Mouse (Mus musculus) erythroblast, embryonic 14.5 days (primary cell): Measurements from ENCODE around the gene Mpc1. TPM values are rescaled to one million over a fixed set of nuclear protein-coding genes. Genes with fewer than 3 reads are reported as not detected.

Experiments used
- H3K27me3 ChIP-seq: 2 replicates; pipeline ENCODE4 v1.6.1; 2012; ENCODE audit warnings: inconsistent platforms; ENCODE audit not compliant: control insufficient read depth
- H3K36me3 ChIP-seq: 2 replicates; pipeline ENCODE4 v1.6.1; 2012; ENCODE audit warnings: mild to moderate bottlenecking, inconsistent platforms; ENCODE audit not compliant: control insufficient read depth
- H3K4me1 ChIP-seq: 2 replicates; pipeline ENCODE4 v1.6.1; 2012; ENCODE audit warnings: inconsistent platforms; ENCODE audit not compliant: control insufficient read depth
- H3K4me3 ChIP-seq: replicated peaks from 2 replicates; pipeline ENCODE3; 2012; ENCODE audit warnings: moderate library complexity, mild to moderate bottlenecking, inconsistent platforms
- H3K9me3 ChIP-seq: 2 replicates; pipeline ENCODE4 v1.6.1; 2012; ENCODE audit warnings: low read length, inconsistent platforms, mixed read lengths; ENCODE audit not compliant: control insufficient read depth
- GATA1 ChIP-seq: IDR thresholded peaks from 2 replicates; pipeline ENCODE4 v1.6.1; 2012; ENCODE audit warnings: low read length, inconsistent platforms, mixed read lengths
- TAL1 ChIP-seq: IDR thresholded peaks from 3 replicates; pipeline ENCODE4 v1.6.1; 2012; ENCODE audit warnings: low read length, inconsistent platforms, mixed read lengths
- polyA plus RNA-seq: library from polyadenylated mRNA; stranded (reverse); fragments of >175 nt; gene quantifications from 2 replicates; pipeline ENCODE4 v1.2.3, GENCODE M21; 2012

Gene Mpc1
- polyA plus RNA-seq, 1 experiment = 1.7 TPM

- Histone ChIP-seq H3K36me3 (peaks cover 12% of the 10 kb centered on the region), H3K27me3 (no peaks in the 10 kb centered on the region), H3K9me3 (no peaks in the 10 kb centered on the region), H3K4me3 (no peak overlapping the region), H3K4me1 (peaks cover 11% of the 10 kb centered on the region)
- no peak for TF ChIP-seq TAL1
- TF ChIP-seq GATA1 = no peak
These were observed 7.4 kb downstream of the Mpc1 start for GRCm38 (mm10) chr17:8289993-8290679.

DNA sequence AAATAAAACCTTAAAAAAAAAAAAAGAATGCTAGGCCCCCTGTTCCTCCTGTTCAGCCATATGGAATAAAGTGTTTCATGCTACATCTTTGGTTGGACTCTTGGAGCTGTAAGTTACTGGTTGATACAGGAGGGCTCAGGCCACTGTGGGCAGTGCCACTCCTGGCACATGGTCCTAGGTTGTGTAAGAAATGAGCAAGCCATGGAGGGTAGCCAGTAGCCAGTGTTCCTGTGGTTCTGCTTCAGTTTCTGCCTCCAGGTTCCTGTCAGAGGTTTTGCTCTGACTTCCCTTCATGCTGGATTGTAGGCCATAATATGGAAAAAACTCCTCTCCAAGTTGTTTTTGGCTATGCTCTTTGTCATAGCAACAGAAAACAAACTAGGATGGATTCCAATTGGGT lies 8.0 kb downstream of the Mpc1 start:
- no peaks in the 10 kb centered on the region for H3K27me3 ChIP-seq
- TF ChIP-seq TAL1 = no peak
- no peak for TF ChIP-seq GATA1
- peaks cover 12% of the 10 kb centered on the region for H3K36me3 ChIP-seq
- H3K4me1 ChIP-seq = peaks cover 7% of the 10 kb centered on the region
- H3K9me3 ChIP-seq = no peaks in the 10 kb centered on the region
- H3K4me3 ChIP-seq = no peak overlapping the region

DNA sequence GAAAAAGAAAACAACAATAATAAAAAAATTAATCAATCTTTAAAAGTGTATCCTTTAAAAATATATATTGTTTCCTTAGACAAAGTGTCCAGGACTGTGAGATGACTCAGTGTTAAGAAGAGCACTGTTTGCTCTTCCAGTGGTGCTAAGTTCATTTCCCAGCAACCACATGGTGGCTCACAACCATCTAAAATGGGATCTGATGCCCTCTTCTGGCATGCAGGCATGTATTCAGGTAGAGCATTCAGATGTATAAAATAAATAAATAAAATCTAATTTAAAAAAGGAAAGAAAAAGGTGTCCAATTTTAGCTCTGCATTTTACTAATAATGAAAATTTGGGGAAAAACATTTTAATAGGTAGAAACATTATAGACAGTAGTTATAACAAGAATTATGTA lies 13.1 kb downstream of the Mpc1 start:
- TF ChIP-seq GATA1 (no peak), TAL1 (no peak)
- Histone ChIP-seq H3K9me3 (no peaks in the 10 kb centered on the region), H3K27me3 (no peaks in the 10 kb centered on the region), H3K4me3 (no peak overlapping the region), H3K36me3 (peaks cover 19% of the 10 kb centered on the region), H3K4me1 (no peaks in the 10 kb centered on the region)

DNA sequence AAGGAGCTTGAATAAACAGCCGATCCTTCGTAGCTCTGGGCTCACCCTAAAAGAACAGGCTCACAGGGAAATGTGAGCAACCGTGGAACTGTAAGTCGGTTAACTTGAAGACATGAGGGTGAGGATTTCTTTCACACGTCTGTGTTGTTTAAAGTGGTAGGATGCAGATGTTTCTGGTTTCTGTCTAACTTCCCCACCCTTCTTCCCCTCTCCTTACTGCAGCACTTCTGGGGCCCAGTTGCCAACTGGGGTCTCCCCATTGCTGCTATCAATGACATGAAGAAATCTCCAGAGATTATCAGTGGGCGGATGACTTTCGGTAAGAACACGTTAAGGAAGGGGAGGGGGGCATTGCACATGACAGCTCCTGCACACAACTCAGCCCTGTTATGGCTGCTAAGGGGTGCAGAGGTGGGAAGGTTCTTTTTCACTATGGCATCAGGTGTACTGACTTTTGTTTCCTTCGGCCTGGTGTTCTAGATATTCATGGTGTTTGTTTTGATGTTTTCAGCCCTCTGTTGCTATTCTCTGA lies 13.7 kb downstream of the Mpc1 start:
- Histone ChIP-seq H3K4me1 (no peaks in the 10 kb centered on the region), H3K36me3 (peaks cover 19% of the 10 kb centered on the region), H3K4me3 (no peak overlapping the region), H3K27me3 (no peaks in the 10 kb centered on the region), H3K9me3 (no peaks in the 10 kb centered on the region)
- TF ChIP-seq GATA1 (no peak), TAL1 (no peak)

DNA sequence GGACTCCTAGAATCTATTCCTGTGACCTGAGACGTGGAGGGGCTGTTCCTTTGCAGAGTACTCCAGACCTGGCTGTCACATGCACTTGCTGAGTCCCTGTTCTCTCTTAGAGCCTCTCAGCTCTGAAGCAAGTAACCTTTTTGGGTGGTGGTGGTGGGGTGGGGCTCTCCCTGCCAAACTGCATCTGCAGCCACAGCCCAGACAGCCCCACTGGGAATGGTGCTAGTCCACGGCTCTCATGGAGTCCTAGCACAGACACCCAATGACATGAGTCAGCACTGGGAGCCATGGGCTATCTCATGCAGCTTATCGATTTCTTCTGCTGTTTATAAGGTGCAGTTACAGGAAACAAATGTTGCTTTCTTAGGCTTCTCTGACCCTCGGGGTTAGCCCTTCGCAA lies 15.0 kb downstream of the Mpc1 start:
- Histone ChIP-seq H3K36me3 (peaks cover 19% of the 10 kb centered on the region), H3K4me3 (no peak overlapping the region), H3K27me3 (no peaks in the 10 kb centered on the region), H3K9me3 (no peaks in the 10 kb centered on the region), H3K4me1 (no peaks in the 10 kb centered on the region)
- no peak for TF ChIP-seq TAL1
- no peak for TF ChIP-seq GATA1

DNA sequence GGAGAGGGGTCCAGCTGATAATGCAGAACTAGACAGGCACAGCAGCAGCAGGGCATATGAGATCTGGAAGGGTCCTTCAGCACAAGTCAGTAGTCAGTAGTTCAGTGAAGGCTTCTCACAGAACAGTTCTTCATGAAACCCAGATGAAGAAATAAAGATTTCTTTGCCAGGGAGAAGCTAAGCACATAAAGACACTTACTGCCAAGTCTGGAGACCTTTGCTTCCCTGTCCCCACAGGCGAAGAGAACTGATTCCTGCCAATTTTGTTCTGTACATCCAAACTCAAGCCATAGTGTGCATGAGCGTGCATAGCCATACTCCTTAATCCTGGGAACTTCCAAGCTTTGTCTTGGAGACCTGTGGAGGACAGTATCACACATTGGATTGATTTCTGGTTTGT lies 15.6 kb downstream of the Mpc1 start:
- no peaks in the 10 kb centered on the region for H3K9me3 ChIP-seq
- TF ChIP-seq GATA1 (no peak), TAL1 (no peak)
- H3K36me3 ChIP-seq = peaks cover 19% of the 10 kb centered on the region
- no peaks in the 10 kb centered on the region for H3K4me1 ChIP-seq
- no peaks in the 10 kb centered on the region for H3K27me3 ChIP-seq
- no peak overlapping the region for H3K4me3 ChIP-seq

- TF ChIP-seq TAL1 = no peak
- TF ChIP-seq GATA1 = no peak
- H3K4me1 ChIP-seq = no peaks in the 10 kb centered on the region
- peaks cover 14% of the 10 kb centered on the region for H3K36me3 ChIP-seq
- no peaks in the 10 kb centered on the region for H3K9me3 ChIP-seq
- no peak overlapping the region for H3K4me3 ChIP-seq
- H3K27me3 ChIP-seq = no peaks in the 10 kb centered on the region
These were observed 16.8 kb downstream of the Mpc1 start for GRCm38 (mm10) chr17:8299524-8299923.

GRCm38 (mm10) chr17:8301515-8301914 lies 18.8 kb downstream of the Mpc1 start:
- no peaks in the 10 kb centered on the region for H3K4me1 ChIP-seq
- H3K27me3 ChIP-seq = no peaks in the 10 kb centered on the region
- no peaks in the 10 kb centered on the region for H3K9me3 ChIP-seq
- peaks cover 10% of the 10 kb centered on the region for H3K36me3 ChIP-seq
- no peak overlapping the region for H3K4me3 ChIP-seq
- TF ChIP-seq TAL1 = no peak
- TF ChIP-seq GATA1 = no peak

DNA sequence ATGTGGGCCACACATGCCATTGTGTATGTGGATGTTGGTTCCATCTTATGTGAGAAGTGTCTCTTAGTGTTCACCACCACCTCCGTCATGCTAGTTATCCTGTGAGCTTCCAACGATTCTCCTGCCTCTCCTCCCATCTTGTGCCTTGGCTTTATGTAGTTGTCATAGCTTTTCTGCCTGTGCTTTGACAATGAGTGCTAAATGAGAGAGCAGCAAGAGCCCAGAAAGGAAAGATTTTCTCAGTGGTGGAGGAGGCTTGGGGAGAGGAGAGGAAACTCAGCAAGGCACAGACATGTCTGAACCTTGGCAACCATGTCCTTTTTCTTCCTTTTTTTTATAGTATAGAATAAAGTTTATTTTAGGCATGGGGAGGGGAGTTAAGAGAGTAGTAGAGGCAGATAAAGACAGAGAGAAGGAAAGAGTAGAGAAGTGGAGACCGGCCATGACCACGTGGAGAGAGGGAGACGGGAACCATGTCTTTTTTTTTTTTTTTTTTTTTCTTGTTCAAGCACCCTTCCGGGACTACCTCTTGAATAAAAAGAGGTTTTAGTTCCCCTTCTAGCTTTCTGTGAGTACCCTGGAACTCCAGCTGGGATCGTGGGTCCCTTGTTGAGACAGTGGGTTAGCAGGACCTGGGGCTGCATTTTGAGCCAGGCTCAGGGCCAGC lies 20.2 kb downstream of the Mpc1 start:
- TF ChIP-seq TAL1 = no peak
- no peak for TF ChIP-seq GATA1
- H3K4me1 ChIP-seq = no peaks in the 10 kb centered on the region
- H3K27me3 ChIP-seq = no peaks in the 10 kb centered on the region
- no peaks in the 10 kb centered on the region for H3K9me3 ChIP-seq
- H3K4me3 ChIP-seq = no peak overlapping the region
- peaks cover 5% of the 10 kb centered on the region for H3K36me3 ChIP-seq

DNA sequence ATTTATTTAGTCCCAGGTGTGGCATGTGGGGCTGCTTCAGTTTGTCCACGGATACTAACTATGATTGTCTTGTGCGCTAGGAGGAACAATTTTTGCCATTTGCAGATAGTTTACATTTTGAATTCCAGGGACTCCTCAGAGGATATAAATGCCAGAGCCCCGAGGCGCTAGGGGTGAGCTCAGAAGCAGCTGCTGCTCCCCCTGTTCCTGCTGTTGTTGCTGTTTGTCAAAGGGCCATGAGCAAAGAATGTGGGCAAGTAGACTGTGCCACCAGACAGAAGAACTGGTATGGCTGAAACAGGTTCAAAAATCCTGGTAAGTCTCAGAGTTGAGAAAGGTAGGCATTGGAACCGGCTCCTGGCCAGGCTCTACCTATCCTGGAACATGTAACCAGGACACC lies 21.0 kb downstream of the Mpc1 start:
- no peaks in the 10 kb centered on the region for H3K9me3 ChIP-seq
- no peak for TF ChIP-seq GATA1
- no peak for TF ChIP-seq TAL1
- H3K27me3 ChIP-seq = no peaks in the 10 kb centered on the region
- no peaks in the 10 kb centered on the region for H3K4me1 ChIP-seq
- no peak overlapping the region for H3K4me3 ChIP-seq
- H3K36me3 ChIP-seq = no peaks in the 10 kb centered on the region
